Mouse (Mus musculus) heart, embryonic 12.5 days (tissue): ENCODE measurements around the gene Lce1i. TPM values are rescaled to one million over a fixed set of nuclear protein-coding genes. Genes with fewer than 3 reads are reported as not detected.
"Not testable (repeated sequence)": the region's sequence is repeated elsewhere in the genome, so short reads cannot be mapped to it uniquely, and the experiment has no call there.

Experiments used
- ATAC-seq: fragments of 200-750 bp; cut with Nextera tagmentation; 2 replicates; pipeline ENCODE4 v1.8.0; 2017; ENCODE audit warnings: moderate TSS enrichment, moderate library complexity; ENCODE audit not compliant: insufficient number of reproducible peaks, low FRiP score
- H3K27ac ChIP-seq: fragments of 300-500 bp; sonication (generic); 2 replicates; pipeline ENCODE4 v1.5.1; 2016; ENCODE audit warnings: mild to moderate bottlenecking, moderate library complexity; ENCODE audit not compliant: poor library complexity, severe bottlenecking
- H3K27me3 ChIP-seq: fragments of 300-500 bp; sonication (generic); replicated peaks from 2 replicates; pipeline ENCODE4 v1.6.1; 2016; ENCODE audit warnings: mild to moderate bottlenecking, moderate library complexity
- H3K36me3 ChIP-seq: fragments of 300-500 bp; sonication (generic); 2 replicates; pipeline ENCODE4 v1.6.1; 2016; ENCODE audit warnings: mild to moderate bottlenecking, moderate library complexity
- H3K4me1 ChIP-seq: fragments of 300-500 bp; sonication (generic); replicated peaks from 2 replicates; pipeline ENCODE4 v1.6.1; 2016; ENCODE audit warnings: mild to moderate bottlenecking
- H3K4me2 ChIP-seq: fragments of 300-500 bp; sonication (generic); 2 replicates; pipeline ENCODE4 v1.6.1; 2016; ENCODE audit warnings: mild to moderate bottlenecking, moderate library complexity
- H3K4me3 ChIP-seq: fragments of 300-500 bp; sonication (generic); 2 replicates; pipeline ENCODE4 v1.5.1; 2016; ENCODE audit warnings: mild to moderate bottlenecking
- H3K9ac ChIP-seq: fragments of 300-500 bp; sonication (generic); 2 replicates; pipeline ENCODE4 v1.6.1; 2016; ENCODE audit warnings: mild to moderate bottlenecking, moderate library complexity
- H3K9me3 ChIP-seq: fragments of 300-500 bp; sonication (generic); replicated peaks from 2 replicates; pipeline ENCODE4 v1.6.1; 2016; ENCODE audit warnings: mild to moderate bottlenecking, moderate library complexity
- WGBS: fragments of 180-500 bp; shearing (Covaris S2); methylation state at CpG from one replicate; pipeline ENCODE4 v1.1.7; 2016; 5-methylcytosine and 5-hydroxymethylcytosine counted together
- polyA plus RNA-seq: library from polyadenylated mRNA; unstranded; fragments of >200 nt; fragmentation: Nextera tagmentation; extraction: Ambion mirVana; gene quantifications from 2 replicates; pipeline ENCODE4 v1.2.1, GENCODE M21; 2016

The Lce1i gene
- not detected in 2 replicates for polyA plus RNA-seq

- Histone ChIP-seq H3K9ac (no peak within 1 kb of the TSS), H3K4me3 (no peak within 1 kb of the TSS), H3K4me1 (no peaks in the 10 kb centered on the region), H3K4me2 (no peak within 1 kb of the TSS), H3K36me3 (no peaks in the 10 kb centered on the region), H3K27ac (no peak within 1 kb of the TSS), H3K27me3 (no peaks in the 10 kb centered on the region), H3K9me3 (no peaks in the 10 kb centered on the region)
- 67% methylated on average over 1 of the region's 1 CpGs for WGBS
- ATAC-seq: no peak
Observed at GRCm38 (mm10) chr3:92778799-92779198, at the start of gene Lce1i. Gene Lce1i (minus strand): TSS chr3:92778899.

GRCm38 (mm10) chr3:92827108-92827507, 48.4 kb upstream of the Lce1i start, which contains the start of gene Kprp:
Gene Kprp (minus strand): TSS chr3:92827247.
- Histone ChIP-seq H3K27ac (no peak within 1 kb of the TSS), H3K4me3 (no peak within 1 kb of the TSS), H3K9ac (no peak within 1 kb of the TSS), H3K27me3 (no peaks in the 10 kb centered on the region), H3K36me3 (no peaks in the 10 kb centered on the region), H3K4me2 (no peak within 1 kb of the TSS), H3K4me1 (no peaks in the 10 kb centered on the region), H3K9me3 (0 out of 2 replicates have a peak, but pooled peaks cover 4% of the 10 kb centered on the region)
- WGBS: 27% methylated on average over 1 of the region's 1 CpGs
- no peak for ATAC-seq

- Histone ChIP-seq H3K27ac (no peak overlapping the region), H3K27me3 (no peaks in the 10 kb centered on the region), H3K4me3 (no peak overlapping the region), H3K4me1 (no peaks in the 10 kb centered on the region), H3K9me3 (0 out of 2 replicates have a peak, but pooled peaks cover 4% of the 10 kb centered on the region), H3K4me2 (no peak overlapping the region), H3K36me3 (no peaks in the 10 kb centered on the region), H3K9ac (no peak overlapping the region)
- 24% methylated on average over 1 of the region's 1 CpGs for WGBS
- ATAC-seq: no peak
Observed at GRCm38 (mm10) chr3:92825808-92826207, 47.1 kb upstream of the Lce1i start.

GRCm38 (mm10) chr3:92816036-92816435, 37.3 kb upstream of the Lce1i start:
- not testable (repeated sequence) for H3K9ac ChIP-seq, H3K36me3 ChIP-seq, H3K27ac ChIP-seq, H3K9me3 ChIP-seq, H3K27me3 ChIP-seq, ATAC-seq, H3K4me2 ChIP-seq, H3K4me3 ChIP-seq, H3K4me1 ChIP-seq
- 83% methylated on average over 2 of the region's 2 CpGs for WGBS

- WGBS: 76% methylated on average over 3 of the region's 3 CpGs
Observed at GRCm38 (mm10) chr3:92815581-92815980, 36.9 kb upstream of the Lce1i start.

GRCm38 (mm10) chr3:92807791-92808190, 29.1 kb upstream of the Lce1i start, which contains the start of gene Lce1k:
Gene Lce1k (minus strand): TSS chr3:92807891.
- no peak within 1 kb of the TSS for H3K27ac ChIP-seq
- no peaks in the 10 kb centered on the region for H3K9me3 ChIP-seq
- H3K4me2 ChIP-seq: no peak within 1 kb of the TSS
- no peak within 1 kb of the TSS for H3K9ac ChIP-seq
- H3K36me3 ChIP-seq: no peaks in the 10 kb centered on the region
- H3K4me3 ChIP-seq: no peak within 1 kb of the TSS
- no peaks in the 10 kb centered on the region for H3K4me1 ChIP-seq
- no peaks in the 10 kb centered on the region for H3K27me3 ChIP-seq
- no peak for ATAC-seq

More at GRCm38 (mm10) chr3:92815581-92815980, 36.9 kb upstream of the Lce1i start:
- no peaks in the 10 kb centered on the region for H3K36me3 ChIP-seq
- H3K4me1 ChIP-seq: no peaks in the 10 kb centered on the region
- H3K4me3 ChIP-seq: no peak overlapping the region
- H3K27ac ChIP-seq: no peak overlapping the region
- H3K9me3 ChIP-seq: no peaks in the 10 kb centered on the region
- no peak overlapping the region for H3K9ac ChIP-seq
- ATAC-seq: no peak
- no peaks in the 10 kb centered on the region for H3K27me3 ChIP-seq
- no peak overlapping the region for H3K4me2 ChIP-seq

- Histone ChIP-seq H3K9me3 (no peaks in the 10 kb centered on the region), H3K27me3 (no peaks in the 10 kb centered on the region), H3K9ac (no peak within 1 kb of the TSS), H3K36me3 (no peaks in the 10 kb centered on the region), H3K4me3 (no peak within 1 kb of the TSS), H3K4me2 (no peak within 1 kb of the TSS), H3K4me1 (no peaks in the 10 kb centered on the region), H3K27ac (no peak within 1 kb of the TSS)
- 79% methylated on average over 1 of the region's 1 CpGs for WGBS
- ATAC-seq: no peak
Observed at GRCm38 (mm10) chr3:92790414-92790813, 11.7 kb upstream of the Lce1i start, which contains the start of gene Lce1j. Gene Lce1j (minus strand): TSS chr3:92790514.

- Histone ChIP-seq H3K9ac (no peak overlapping the region), H3K36me3 (no peaks in the 10 kb centered on the region), H3K27ac (no peak overlapping the region), H3K27me3 (no peaks in the 10 kb centered on the region), H3K9me3 (no peaks in the 10 kb centered on the region), H3K4me1 (no peaks in the 10 kb centered on the region), H3K4me2 (no peak overlapping the region), H3K4me3 (no peak overlapping the region)
- WGBS: 16% methylated on average over 3 of the region's 3 CpGs
- no peak for ATAC-seq
Observed at GRCm38 (mm10) chr3:92771573-92771972, 7.1 kb downstream of the Lce1i start.

- WGBS: 88% methylated on average over 1 of the region's 1 CpGs
- no peaks in the 10 kb centered on the region for H3K4me1 ChIP-seq
- no peaks in the 10 kb centered on the region for H3K36me3 ChIP-seq
- no peaks in the 10 kb centered on the region for H3K9me3 ChIP-seq
- ATAC-seq: no peak
- no peak within 1 kb of the TSS for H3K4me2 ChIP-seq
- no peak within 1 kb of the TSS for H3K27ac ChIP-seq
- no peak within 1 kb of the TSS for H3K9ac ChIP-seq
- no peak within 1 kb of the TSS for H3K4me3 ChIP-seq
- H3K27me3 ChIP-seq: no peaks in the 10 kb centered on the region
Observed at GRCm38 (mm10) chr3:92764965-92765364, 13.7 kb downstream of the Lce1i start, which contains the start of gene Lce1h. Gene Lce1h (minus strand): TSS chr3:92765065.

GRCm38 (mm10) chr3:92753197-92753596, 25.5 kb downstream of the Lce1i start:
- Histone ChIP-seq H3K4me2 (no peak overlapping the region), H3K4me3 (no peak overlapping the region), H3K27ac (no peak overlapping the region), H3K36me3 (no peaks in the 10 kb centered on the region), H3K9me3 (no peaks in the 10 kb centered on the region), H3K4me1 (no peaks in the 10 kb centered on the region), H3K27me3 (no peaks in the 10 kb centered on the region), H3K9ac (no peak overlapping the region)
- ATAC-seq: no peak
- WGBS: 46% methylated on average over 3 of the region's 3 CpGs

- 70% methylated on average over 1 of the region's 1 CpGs for WGBS
- Histone ChIP-seq H3K36me3 (no peaks in the 10 kb centered on the region), H3K27me3 (no peaks in the 10 kb centered on the region), H3K27ac (no peak within 1 kb of the TSS), H3K9ac (no peak within 1 kb of the TSS), H3K4me3 (no peak within 1 kb of the TSS), H3K4me1 (no peaks in the 10 kb centered on the region), H3K9me3 (no peaks in the 10 kb centered on the region), H3K4me2 (no peak within 1 kb of the TSS)
- no peak for ATAC-seq
Observed at GRCm38 (mm10) chr3:92752238-92752637, 26.5 kb downstream of the Lce1i start, which contains the start of gene Lce1g. Gene Lce1g (minus strand): TSS chr3:92752338.

- H3K27me3 ChIP-seq: 0 out of 2 replicates have a peak, but pooled peaks cover 2% of the 10 kb centered on the region
- WGBS: 61% methylated on average over 1 of the region's 1 CpGs
- H3K9me3 ChIP-seq: no peaks in the 10 kb centered on the region
- H3K4me2 ChIP-seq: no peak within 1 kb of the TSS
- H3K9ac ChIP-seq: no peak within 1 kb of the TSS
- H3K36me3 ChIP-seq: no peaks in the 10 kb centered on the region
- H3K4me3 ChIP-seq: no peak within 1 kb of the TSS
- ATAC-seq: no peak
- H3K27ac ChIP-seq: no peak within 1 kb of the TSS
- H3K4me1 ChIP-seq: no peaks in the 10 kb centered on the region
Observed at GRCm38 (mm10) chr3:92738996-92739395, 39.7 kb downstream of the Lce1i start, which contains the start of gene Gm38119. Gene Gm38119 (minus strand): TSS chr3:92739096.
